Mouse (Mus musculus): ENCODE results near the gene Ptprj. TPM values are rescaled to one million over a fixed set of nuclear protein-coding genes. Genes with fewer than 3 reads are reported as not detected.

Gene Ptprj
- total RNA-seq, 1 experiment from 2014 or later, result 22.7 TPM

DNA sequence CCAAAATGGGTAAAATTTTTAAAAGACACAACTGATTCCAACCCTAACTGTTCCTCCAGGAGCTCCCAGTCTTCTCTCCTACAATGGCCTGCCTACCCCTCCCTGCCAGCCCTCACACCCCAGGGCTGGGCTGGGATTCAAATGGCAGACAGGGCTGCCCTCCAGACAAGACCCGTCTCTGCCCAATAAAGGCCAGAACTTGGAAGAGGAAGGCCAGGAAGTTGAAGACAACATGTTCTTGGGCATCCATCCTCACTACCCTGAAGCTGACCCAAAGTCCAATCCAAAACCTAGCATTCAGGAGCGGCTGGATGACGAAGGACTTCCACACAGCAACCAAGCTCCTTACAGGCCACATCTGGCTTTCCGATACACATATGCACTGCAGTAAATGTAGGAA, 90.6 kb downstream of the Ptprj start:
- no peak for ATAC-seq (replicated peaks; ENCODE audit: low read depth, poor library complexity, severe bottlenecking)

DNA sequence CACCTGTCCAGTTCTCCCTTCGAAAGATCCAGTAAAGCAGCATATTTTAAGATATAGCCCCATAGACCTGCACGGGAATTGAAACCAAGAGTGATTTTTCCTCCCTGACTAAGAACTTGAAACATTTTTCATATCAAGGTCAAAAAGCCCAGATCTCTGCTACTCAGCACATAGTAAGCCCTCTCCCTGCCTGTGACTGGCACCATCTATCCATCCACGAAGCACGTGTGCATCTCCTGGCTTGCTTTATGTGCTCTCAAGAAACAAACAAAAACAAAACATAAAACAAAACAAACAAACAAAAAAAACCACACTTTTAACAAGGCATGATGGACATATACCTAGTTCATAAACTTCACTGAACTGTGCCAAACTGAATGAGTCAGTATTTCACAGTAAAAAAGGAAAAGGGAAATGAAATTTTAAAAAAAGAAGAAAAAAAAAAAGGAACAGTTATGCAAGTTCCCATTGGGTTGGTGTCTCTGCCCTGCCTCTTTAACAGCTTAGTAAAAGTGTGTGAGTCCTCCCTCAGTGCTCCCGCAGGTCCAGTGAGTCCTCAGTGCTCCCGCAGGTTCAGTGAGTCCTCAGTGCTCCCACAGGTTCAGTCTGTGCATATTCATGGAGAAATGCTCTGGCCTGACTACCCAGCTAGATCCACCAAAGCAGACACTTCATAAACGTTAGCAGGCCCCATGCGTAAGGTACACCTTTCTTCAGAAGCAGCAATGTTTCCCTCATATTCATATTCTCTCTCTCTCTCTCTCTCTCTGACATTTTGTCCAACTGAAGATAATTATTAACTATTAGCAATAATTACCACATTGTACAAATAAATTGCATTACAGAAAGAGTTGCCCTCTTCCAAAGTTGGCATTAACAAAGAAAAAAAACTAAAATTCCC, 91.5 kb downstream of the Ptprj start:
- peak; percentile 39 for ATAC-seq (replicated peaks; ENCODE audit: low read depth, poor library complexity, severe bottlenecking)

- peak; percentile 45 for ATAC-seq (replicated peaks; ENCODE audit: low read depth, poor library complexity, severe bottlenecking)
Observed at GRCm38 (mm10) chr2:90487471-90488238, 92.8 kb downstream of the Ptprj start.

DNA sequence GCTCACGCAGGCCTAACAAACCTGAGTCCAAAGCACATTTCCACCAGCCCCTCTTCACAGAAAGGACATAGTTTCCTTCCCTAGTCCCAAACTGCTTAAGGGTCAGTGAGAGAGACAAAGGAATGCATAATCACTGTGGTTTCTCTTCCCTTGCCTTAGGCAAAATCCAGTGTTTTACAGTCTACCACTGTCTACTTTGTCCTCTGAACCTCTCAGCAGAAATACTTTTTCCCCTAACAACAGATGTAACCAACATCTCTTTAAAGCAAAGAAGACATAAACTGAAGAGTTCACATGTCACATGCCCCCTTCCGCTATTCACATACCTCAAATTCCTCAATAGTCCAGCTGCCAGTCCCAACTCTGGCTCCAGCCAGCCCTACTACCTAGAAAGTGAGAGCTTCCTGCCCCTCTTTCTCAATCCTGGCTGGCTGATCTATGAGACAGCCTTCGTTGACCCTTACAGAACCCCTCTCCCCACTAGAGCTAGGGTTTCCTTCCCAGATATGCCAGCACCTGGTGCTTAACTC, 94.2 kb downstream of the Ptprj start:
- ATAC-seq (replicated peaks; ENCODE audit: low read depth, poor library complexity, severe bottlenecking), result no peak

DNA sequence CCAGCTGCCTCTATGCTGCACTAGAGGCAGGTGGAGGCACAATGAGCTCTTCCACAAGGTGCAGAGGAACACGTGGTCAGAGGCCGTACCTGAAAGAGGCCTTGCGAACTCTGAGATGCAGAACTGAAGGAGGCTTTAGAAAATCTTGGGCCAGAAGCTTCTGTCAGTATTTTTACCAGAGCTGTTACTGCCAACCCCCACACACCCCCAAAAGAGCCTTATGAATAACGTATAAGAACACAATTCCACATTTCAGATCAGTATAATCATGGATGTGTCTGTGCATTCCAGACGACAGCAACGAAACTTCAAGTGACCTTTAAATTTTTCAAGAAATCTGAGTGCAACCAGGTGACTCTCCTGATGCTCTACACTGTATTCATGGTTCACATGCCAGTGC, 98.9 kb downstream of the Ptprj start:
- ATAC-seq (replicated peaks; ENCODE audit: low read depth, poor library complexity, severe bottlenecking), result no peak

- no peak for ATAC-seq (replicated peaks; ENCODE audit: low read depth, poor library complexity, severe bottlenecking)
Observed at GRCm38 (mm10) chr2:90480747-90481308, 99.6 kb downstream of the Ptprj start.

DNA sequence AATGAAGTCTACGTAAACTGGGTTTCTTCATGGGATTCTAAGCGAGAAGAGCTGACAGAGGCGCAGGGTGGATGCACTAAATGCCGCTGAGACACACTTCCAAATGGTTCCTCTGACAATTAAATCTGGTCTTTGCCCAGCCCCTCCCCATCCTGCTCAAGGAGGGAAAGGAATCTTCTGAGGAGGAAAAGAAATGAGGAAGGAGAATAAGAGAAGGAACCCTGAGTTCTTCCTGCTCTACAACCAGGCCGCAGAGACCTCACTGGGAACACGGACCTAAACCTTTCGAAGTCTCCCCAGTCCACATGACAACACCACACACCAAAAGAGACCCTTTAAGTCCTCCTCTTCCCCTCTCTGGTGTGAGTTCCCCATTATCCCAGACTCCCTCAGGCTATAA, 101.9 kb downstream of the Ptprj start:
- ATAC-seq (replicated peaks; ENCODE audit: low read depth, poor library complexity, severe bottlenecking), result peak; percentile 33; the same call in 1 of the 2 replicates

- no peak for ATAC-seq (replicated peaks; ENCODE audit: low read depth, poor library complexity, severe bottlenecking)
Observed at GRCm38 (mm10) chr2:90477617-90478016, 102.8 kb downstream of the Ptprj start.

GRCm38 (mm10) chr2:90476792-90477191, 103.7 kb downstream of the Ptprj start:
- no peak for ATAC-seq (replicated peaks; ENCODE audit: low read depth, poor library complexity, severe bottlenecking)

- no peak for ATAC-seq (replicated peaks; ENCODE audit: low read depth, poor library complexity, severe bottlenecking)
Observed at GRCm38 (mm10) chr2:90476319-90476718, 104.1 kb downstream of the Ptprj start.

- peak; percentile 81 for ATAC-seq (replicated peaks; ENCODE audit: low read depth, poor library complexity, severe bottlenecking)
Observed at GRCm38 (mm10) chr2:90474593-90475405, 105.6 kb downstream of the Ptprj start.

DNA sequence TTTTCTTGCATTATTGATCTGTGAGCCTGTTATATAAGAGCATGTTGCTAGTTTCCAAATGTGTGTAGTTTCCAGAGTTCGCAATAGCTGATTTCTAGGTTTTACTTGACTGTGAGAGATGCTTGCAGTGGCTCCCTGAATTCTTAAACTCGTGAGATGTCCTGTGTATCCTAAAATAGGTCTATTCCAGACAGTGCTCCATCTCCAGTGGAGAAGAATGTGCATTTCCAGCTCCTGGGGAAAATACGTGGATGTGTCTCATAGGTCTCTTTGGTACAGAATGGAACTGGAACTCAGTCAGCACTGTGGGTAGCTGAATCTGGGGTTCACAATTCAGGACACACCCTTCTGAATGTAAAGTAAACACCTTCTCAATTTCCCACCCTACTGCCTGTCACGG, 107.7 kb downstream of the Ptprj start:
- ATAC-seq (replicated peaks; ENCODE audit: low read depth, poor library complexity, severe bottlenecking), result no peak

GRCm38 (mm10) chr2:90470122-90470521, 110.3 kb downstream of the Ptprj start:
- ATAC-seq (replicated peaks; ENCODE audit: low read depth, poor library complexity, severe bottlenecking), result no peak

DNA sequence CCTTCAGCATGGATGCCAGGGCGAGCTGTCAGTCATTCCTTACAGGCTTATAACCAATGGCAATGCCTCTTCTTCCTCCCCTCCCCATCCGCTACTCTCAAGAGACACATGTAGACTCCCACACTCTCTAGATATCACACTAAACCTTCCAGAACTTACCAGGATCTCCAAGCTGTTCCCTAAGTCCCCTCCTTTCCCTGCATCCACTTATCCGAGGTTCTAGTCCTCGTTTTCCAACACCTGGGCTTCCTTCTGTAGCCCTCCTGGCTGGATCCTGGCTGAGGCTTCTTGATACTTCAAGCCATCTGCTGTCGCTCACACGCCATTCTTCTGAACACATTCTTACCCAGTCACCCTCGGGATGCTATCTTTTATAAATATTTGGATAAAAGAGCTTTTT, 114.0 kb downstream of the Ptprj start:
- no peak for ATAC-seq (replicated peaks; ENCODE audit: low read depth, poor library complexity, severe bottlenecking)

DNA sequence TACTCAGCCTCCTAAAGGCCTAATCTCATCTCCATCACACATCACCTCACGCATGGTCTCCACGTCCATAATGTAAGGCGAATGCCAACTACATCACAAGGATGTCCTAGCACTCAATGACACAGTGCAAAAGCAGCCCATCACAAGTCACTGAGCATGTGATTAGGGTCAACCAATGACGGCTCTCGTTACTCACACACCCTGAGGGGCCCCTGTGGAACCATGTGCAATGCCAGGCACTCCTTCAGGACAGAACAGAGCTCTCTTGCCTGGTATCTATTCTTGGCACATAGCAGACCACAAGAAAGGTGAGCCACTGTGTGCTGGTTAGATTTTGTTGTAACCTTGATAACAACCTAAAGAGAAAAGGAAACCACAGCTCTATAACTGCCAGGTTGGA, 116.7 kb downstream of the Ptprj start:
- peak; percentile 42; the same call in 1 of the 2 replicates for ATAC-seq (replicated peaks; ENCODE audit: low read depth, poor library complexity, severe bottlenecking)

DNA sequence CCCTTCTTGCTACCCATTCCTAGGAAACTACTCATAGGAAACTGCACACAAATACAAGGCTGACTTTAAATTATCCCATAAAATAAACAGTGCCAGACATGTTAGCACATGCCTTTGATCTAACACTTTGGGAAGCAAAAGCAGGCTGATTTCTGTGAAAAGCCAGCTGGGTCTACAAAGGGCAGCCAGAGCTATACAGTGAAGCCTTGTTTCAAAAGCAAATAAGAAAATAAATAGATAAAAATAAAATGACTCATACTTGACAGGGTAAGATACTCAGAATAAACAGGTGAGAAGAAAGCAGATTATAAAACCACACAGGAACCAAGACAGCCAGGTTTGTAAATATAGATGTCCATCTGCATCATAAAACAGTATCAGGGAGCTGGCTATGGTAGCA, 118.2 kb downstream of the Ptprj start:
- ATAC-seq (replicated peaks; ENCODE audit: low read depth, poor library complexity, severe bottlenecking), result no peak

DNA sequence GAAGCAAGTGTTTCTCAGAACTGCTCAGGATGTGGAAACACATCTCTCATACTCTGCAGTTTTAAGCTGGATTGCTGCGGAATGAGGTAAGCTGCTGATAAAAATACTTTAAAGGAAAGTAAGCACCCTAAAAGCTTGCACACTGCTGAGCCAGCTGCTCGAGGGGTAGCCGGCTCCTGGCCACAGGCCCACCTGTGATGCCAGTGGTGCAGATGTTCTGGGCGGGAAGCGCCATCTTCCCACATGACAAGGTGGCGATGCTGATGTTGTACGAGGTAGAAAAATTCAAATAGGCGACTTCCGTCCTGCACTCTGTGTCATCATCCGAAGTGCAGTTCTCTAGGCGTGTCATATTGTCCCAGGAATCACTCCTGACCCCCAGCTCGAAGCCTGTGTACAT, 122.5 kb downstream of the Ptprj start:
- no peak for ATAC-seq (replicated peaks; ENCODE audit: low read depth, poor library complexity, severe bottlenecking)

DNA sequence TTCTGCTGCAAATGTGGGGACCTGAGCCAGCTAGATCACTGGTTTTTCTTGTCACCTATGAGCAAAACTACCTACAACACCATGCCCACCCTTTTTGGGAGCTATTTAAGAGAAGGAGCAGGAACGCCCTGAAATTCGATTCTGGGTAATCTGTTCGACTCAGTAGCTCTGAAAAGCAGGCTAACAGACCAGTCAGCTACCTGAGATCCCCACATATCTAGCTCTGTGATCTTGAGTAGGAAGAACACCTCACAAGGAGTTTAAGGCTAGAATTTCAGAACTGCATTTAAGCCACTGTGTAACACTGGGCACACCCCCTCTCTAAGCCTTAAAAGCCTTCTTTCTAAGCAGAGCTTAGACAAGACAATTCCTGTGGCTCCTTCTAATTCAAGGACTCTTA, 128.1 kb downstream of the Ptprj start:
- no peak for ATAC-seq (replicated peaks; ENCODE audit: low read depth, poor library complexity, severe bottlenecking)

DNA sequence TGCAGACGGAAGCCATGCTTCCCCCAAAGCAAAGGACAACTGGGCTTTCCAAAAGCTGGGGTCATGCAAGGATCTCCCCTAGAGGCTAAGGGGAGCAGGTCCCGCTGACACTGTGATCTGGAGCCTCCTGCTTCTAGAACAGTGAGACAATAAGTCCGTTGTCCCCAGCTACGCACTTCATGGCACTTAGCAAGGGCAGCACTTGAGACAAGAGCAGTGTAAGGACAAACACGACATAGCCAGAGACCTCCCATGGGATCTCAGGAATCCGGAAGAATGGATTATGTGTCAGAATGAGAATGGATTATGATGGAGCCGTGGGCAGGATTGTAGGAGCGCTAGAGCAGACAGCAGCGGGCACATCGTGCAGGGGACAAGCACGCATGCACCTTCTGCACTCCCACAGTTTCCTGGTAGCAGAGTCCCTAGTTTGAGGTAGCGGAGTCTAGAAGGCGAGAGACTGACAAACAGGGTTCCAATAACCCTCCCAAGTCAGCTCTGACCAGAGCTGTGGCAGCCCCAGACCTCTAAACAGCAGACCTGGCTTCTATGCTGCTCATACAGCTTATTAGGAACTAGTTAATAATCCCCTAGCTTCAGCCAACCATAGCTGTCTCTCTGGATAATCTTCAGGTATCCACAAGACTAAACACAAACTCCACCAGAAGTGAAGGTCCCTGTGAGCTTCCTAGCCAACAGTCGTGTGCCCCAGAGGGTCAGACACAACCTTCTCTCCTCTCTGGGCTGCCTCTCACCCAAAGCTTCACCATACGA, 131.3 kb downstream of the Ptprj start:
- ATAC-seq (replicated peaks; ENCODE audit: low read depth, poor library complexity, severe bottlenecking), result no peak

Measured in common myeloid progenitor, adult 5-6 weeks (primary cell).